Mouse (Mus musculus) liver, embryonic 11.5 days (tissue): ENCODE measurements around the gene 4933427I04Rik. TPM values are rescaled to one million over a fixed set of nuclear protein-coding genes. Genes with fewer than 3 reads are reported as not detected.

Experiments
- ATAC-seq: fragments of 200-750 bp; cut with Nextera tagmentation; replicated peaks from 2 replicates; pipeline ENCODE4 v1.8.0; 2017; ENCODE audit warnings: moderate number of reproducible peaks, mild to moderate bottlenecking, moderate TSS enrichment, moderate library complexity; ENCODE audit not compliant: low FRiP score
- DNase-seq: peaks from one replicate; pipeline ENCODE4 v3.0.0-alpha.2; 2017; ENCODE audit warnings: low spot score
- H3K27ac ChIP-seq: fragments of 300-500 bp; sonication (generic); 2 replicates; pipeline ENCODE4 v1.5.1; 2014; ENCODE audit warnings: mild to moderate bottlenecking, low read depth, low read length, control low read depth
- H3K27me3 ChIP-seq: fragments of 300-500 bp; sonication (generic); replicated peaks from 2 replicates; pipeline ENCODE4 v1.6.1; 2014; ENCODE audit warnings: low read length, mixed read lengths; ENCODE audit not compliant: control insufficient read depth, insufficient read depth
- H3K36me3 ChIP-seq: fragments of 300-500 bp; sonication (generic); 2 replicates; pipeline ENCODE4 v1.6.1; 2014; ENCODE audit warnings: mild to moderate bottlenecking, low read length, moderate library complexity, mixed read lengths; ENCODE audit not compliant: control insufficient read depth, insufficient read depth
- H3K4me1 ChIP-seq: fragments of 300-500 bp; sonication (generic); replicated peaks from 2 replicates; pipeline ENCODE4 v1.6.1; 2014; ENCODE audit warnings: low read length, mixed read lengths; ENCODE audit not compliant: control insufficient read depth, insufficient read depth
- H3K4me2 ChIP-seq: fragments of 300-500 bp; sonication (generic); 2 replicates; pipeline ENCODE4 v1.6.1; 2014; ENCODE audit warnings: mild to moderate bottlenecking, control low read depth, moderate library complexity
- H3K4me3 ChIP-seq: fragments of 300-500 bp; sonication (generic); 2 replicates; pipeline ENCODE4 v1.5.1; 2014; ENCODE audit warnings: low read depth, low read length, control low read depth
- H3K9ac ChIP-seq: fragments of 300-500 bp; sonication (generic); 2 replicates; pipeline ENCODE4 v1.6.1; 2014; ENCODE audit warnings: low read depth, low read length, control low read depth
- H3K9me3 ChIP-seq: fragments of 300-500 bp; sonication (generic); 2 replicates; pipeline ENCODE4 v1.6.1; 2016; ENCODE audit warnings: low read length, inconsistent platforms, mixed read lengths; ENCODE audit not compliant: control insufficient read depth
- WGBS: fragments of 180-500 bp; shearing (Covaris S2); extraction: QIAGEN DNeasy Blood & Tissue Kit; methylation state at CpG from one replicate; pipeline ENCODE4 v1.1.7; 2014; 5-methylcytosine and 5-hydroxymethylcytosine counted together
- polyA plus RNA-seq: library from polyadenylated mRNA; unstranded; fragments of >200 nt; fragmentation: Nextera tagmentation; extraction: Ambion mirVana; gene quantifications from 2 replicates; pipeline ENCODE4 v1.2.1, GENCODE M21; 2014

The 4933427I04Rik gene
- polyA plus RNA-seq, 1 experiment from 2014 or later, result 0.07 TPM

DNA sequence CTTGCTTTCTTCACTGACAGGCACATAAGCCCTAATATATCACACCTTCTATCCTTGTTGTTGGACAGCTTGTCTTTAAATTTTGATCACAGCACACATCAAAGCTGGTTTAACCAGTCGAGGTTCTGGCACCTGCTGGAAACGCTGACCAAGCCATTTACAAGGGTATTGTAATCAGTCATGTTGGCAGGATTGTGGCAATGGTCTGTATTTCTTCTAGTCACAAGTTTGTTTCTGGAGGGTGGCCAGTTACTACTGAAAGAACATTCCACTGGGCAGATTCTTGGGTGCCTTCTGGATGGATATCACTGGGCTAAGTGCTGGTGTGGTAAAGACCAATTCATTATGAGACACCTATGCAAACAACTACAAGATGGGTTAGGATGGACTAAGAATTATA is 53.0 kb downstream of the 4933427I04Rik start:
- peaks cover 4% of the 10 kb centered on the region; the same call in 1 of the 2 replicates for H3K4me1 ChIP-seq
- H3K27ac ChIP-seq, result no peak overlapping the region
- H3K9me3 ChIP-seq, result no peaks in the 10 kb centered on the region
- no peaks in the 10 kb centered on the region for H3K27me3 ChIP-seq
- peaks cover 5% of the 10 kb centered on the region for H3K36me3 ChIP-seq
- DNase-seq (no peak), ATAC-seq (no peak)
- WGBS, result 66% methylated on average over 2 of the region's 2 CpGs
- H3K9ac ChIP-seq, result no peak overlapping the region
- no peak overlapping the region for H3K4me3 ChIP-seq
- no peak overlapping the region for H3K4me2 ChIP-seq

Other genes with a start within 250 kb of the 4933427I04Rik start
- gene Macf1, start 175.3 kb upstream of the 4933427I04Rik start, polyA plus RNA-seq, result 35.3 and 36.5 TPM in 2 replicates
- 312 and 323 TPM in 2 replicates for gene Ndufs5, start 141.5 kb upstream of the 4933427I04Rik start, polyA plus RNA-seq
- 39.8 and 49.1 TPM in 2 replicates for gene Akirin1, start 109.3 kb upstream of the 4933427I04Rik start, polyA plus RNA-seq
- 0.18 TPM in 1 of 2 replicates, not detected in the other for gene Rhbdl2, start 71.8 kb upstream of the 4933427I04Rik start, polyA plus RNA-seq
- gene Mycbp, start 45.2 kb downstream of the 4933427I04Rik start, polyA plus RNA-seq, result 102 and 106 TPM in 2 replicates
- gene Rragc, start 57.8 kb downstream of the 4933427I04Rik start, polyA plus RNA-seq, result 37.8 and 39.9 TPM in 2 replicates
- not detected in 2 replicates for gene 4930535I16Rik, start 58.3 kb downstream of the 4933427I04Rik start, polyA plus RNA-seq